Mouse (Mus musculus): ENCODE measurements at regions not wholly inside any gene's neighbourhood (a gene's known extent, or its start where the extent isn't known, plus 50 kb on each side); places are given as distances from the start of the nearest gene placed in this dataset.

- H3K4me1 ChIP-seq (ENCODE audit: control insufficient read depth, insufficient read depth, low read length): no peaks in the 10 kb centered on the region
- no peak overlapping the region for H3K4me3 ChIP-seq (replicated peaks; ENCODE audit: extremely low read depth, low read depth, low read length)
- WGBS: 70% methylated on average over 8 of the region's 8 CpGs
- DNase-seq: no peak
- TF ChIP-seq CTCF (IDR thresholded peaks at IDR 0.05; ENCODE audit: insufficient read depth, low read length): no peak
- no peak for TF ChIP-seq POLR2A (IDR thresholded peaks at IDR 0.05; ENCODE audit: borderline replicate concordance, extremely low read depth, low read depth, low read length)
Measured at GRCm38 (mm10) chr14:102020161-102020605, 290.4 kb downstream of the Lmo7 start.

GRCm38 (mm10) chr14:102019320-102019719 is 289.6 kb downstream of the Lmo7 start:
- 81% methylated on average over 2 of the region's 2 CpGs for WGBS
- TF ChIP-seq POLR2A (IDR thresholded peaks at IDR 0.05; ENCODE audit: borderline replicate concordance, extremely low read depth, low read depth, low read length) (no peak), CTCF (IDR thresholded peaks at IDR 0.05; ENCODE audit: insufficient read depth, low read length) (no peak)

GRCm38 (mm10) chr14:102016572-102016971 is 286.8 kb downstream of the Lmo7 start:
- Histone ChIP-seq H3K4me3 (replicated peaks; ENCODE audit: extremely low read depth, low read depth, low read length) (no peak overlapping the region), H3K4me1 (ENCODE audit: control insufficient read depth, insufficient read depth, low read length) (no peaks in the 10 kb centered on the region)
- TF ChIP-seq POLR2A (IDR thresholded peaks at IDR 0.05; ENCODE audit: borderline replicate concordance, extremely low read depth, low read depth, low read length): no peak
- TF ChIP-seq CTCF (IDR thresholded peaks at IDR 0.05; ENCODE audit: insufficient read depth, low read length): no peak
- no peak for DNase-seq

More at GRCm38 (mm10) chr14:102019320-102019719, 289.6 kb downstream of the Lmo7 start:
- H3K4me1 ChIP-seq (ENCODE audit: control insufficient read depth, insufficient read depth, low read length): no peaks in the 10 kb centered on the region
- no peak overlapping the region for H3K4me3 ChIP-seq (replicated peaks; ENCODE audit: extremely low read depth, low read depth, low read length)
- no peak for DNase-seq

GRCm38 (mm10) chr14:102014976-102015603 is 285.3 kb downstream of the Lmo7 start:
- H3K4me3 ChIP-seq (replicated peaks; ENCODE audit: extremely low read depth, low read depth, low read length): no peak overlapping the region
- 73% methylated on average over 13 of the region's 13 CpGs for WGBS
- no peak for DNase-seq

GRCm38 (mm10) chr14:102013238-102013637 is 283.5 kb downstream of the Lmo7 start:
- no peak for TF ChIP-seq POLR2A (IDR thresholded peaks at IDR 0.05; ENCODE audit: borderline replicate concordance, extremely low read depth, low read depth, low read length)
- 38% methylated on average over 3 of the region's 3 CpGs for WGBS
- DNase-seq: no peak
- Histone ChIP-seq H3K4me3 (replicated peaks; ENCODE audit: extremely low read depth, low read depth, low read length) (no peak overlapping the region), H3K4me1 (ENCODE audit: control insufficient read depth, insufficient read depth, low read length) (no peaks in the 10 kb centered on the region)

More at GRCm38 (mm10) chr14:102014976-102015603, 285.3 kb downstream of the Lmo7 start:
- H3K4me1 ChIP-seq (ENCODE audit: control insufficient read depth, insufficient read depth, low read length): no peaks in the 10 kb centered on the region
- TF ChIP-seq CTCF (IDR thresholded peaks at IDR 0.05; ENCODE audit: insufficient read depth, low read length) (no peak), POLR2A (IDR thresholded peaks at IDR 0.05; ENCODE audit: borderline replicate concordance, extremely low read depth, low read depth, low read length) (no peak)

- H3K4me3 ChIP-seq (replicated peaks; ENCODE audit: extremely low read depth, low read depth, low read length): no peak overlapping the region
- H3K4me1 ChIP-seq (ENCODE audit: control insufficient read depth, insufficient read depth, low read length): no peaks in the 10 kb centered on the region
- TF ChIP-seq CTCF (IDR thresholded peaks at IDR 0.05; ENCODE audit: insufficient read depth, low read length) (no peak), POLR2A (IDR thresholded peaks at IDR 0.05; ENCODE audit: borderline replicate concordance, extremely low read depth, low read depth, low read length) (no peak)
- no peak for DNase-seq
- WGBS: 62% methylated on average over 4 of the region's 4 CpGs
Measured at GRCm38 (mm10) chr14:101997535-101997934, 267.8 kb downstream of the Lmo7 start.

GRCm38 (mm10) chr14:101984401-101984800 is 254.6 kb downstream of the Lmo7 start:
- 17% methylated on average over 2 of the region's 2 CpGs for WGBS
- Histone ChIP-seq H3K4me3 (replicated peaks; ENCODE audit: extremely low read depth, low read depth, low read length) (no peak overlapping the region), H3K4me1 (ENCODE audit: control insufficient read depth, insufficient read depth, low read length) (no peaks in the 10 kb centered on the region)
- DNase-seq: no peak
- TF ChIP-seq CTCF (IDR thresholded peaks at IDR 0.05; ENCODE audit: insufficient read depth, low read length): no peak
- TF ChIP-seq POLR2A (IDR thresholded peaks at IDR 0.05; ENCODE audit: borderline replicate concordance, extremely low read depth, low read depth, low read length): no peak
